Mouse (Mus musculus) embryonic facial prominence, embryonic 14.5 days (tissue): ENCODE results near the gene H2al2a. TPM values are rescaled to one million over a fixed set of nuclear protein-coding genes. Genes with fewer than 3 reads are reported as not detected.
"Not testable (repeated sequence)": the region's sequence is repeated elsewhere in the genome, so short reads cannot be mapped to it uniquely, and the experiment has no call there.

Source experiments
- ATAC-seq: fragments of 200-750 bp; cut with Nextera tagmentation; 2 replicates; pipeline ENCODE4 v1.8.0; 2017; ENCODE audit warnings: low read depth, moderate number of reproducible peaks, moderate TSS enrichment
- DNase-seq: peaks from one replicate; pipeline ENCODE4 v3.0.0-alpha.2; 2015; ENCODE audit warnings: low spot score
- H3K27ac ChIP-seq: fragments of 300-500 bp; sonication (generic); replicated peaks from 2 replicates; pipeline ENCODE4 v1.5.1; 2014; ENCODE audit warnings: low read depth, mild to moderate bottlenecking, low read length, moderate library complexity
- H3K27me3 ChIP-seq: fragments of 300-500 bp; sonication (generic); replicated peaks from 2 replicates; pipeline ENCODE4 v1.6.1; 2014; ENCODE audit warnings: low read length; ENCODE audit not compliant: control insufficient read depth, insufficient read depth
- H3K36me3 ChIP-seq: fragments of 300-500 bp; sonication (generic); 2 replicates; pipeline ENCODE4 v1.6.1; 2014; ENCODE audit warnings: low read length, mixed read lengths; ENCODE audit not compliant: control insufficient read depth, insufficient read depth
- H3K4me1 ChIP-seq: fragments of 300-500 bp; sonication (generic); 2 replicates; pipeline ENCODE4 v1.6.1; 2014; ENCODE audit warnings: antibody characterized with exemption, low read length; ENCODE audit not compliant: control insufficient read depth, insufficient read depth
- H3K4me2 ChIP-seq: fragments of 300-500 bp; sonication (generic); 2 replicates; pipeline ENCODE4 v1.6.1; 2014; ENCODE audit warnings: low read depth, mild to moderate bottlenecking, low read length, moderate library complexity, mixed read lengths
- H3K4me3 ChIP-seq: fragments of 300-500 bp; sonication (generic); 2 replicates; pipeline ENCODE4 v1.5.1; 2014; ENCODE audit warnings: low read depth, mild to moderate bottlenecking, low read length
- H3K9ac ChIP-seq: fragments of 300-500 bp; sonication (generic); 2 replicates; pipeline ENCODE4 v1.6.1; 2014; ENCODE audit warnings: low read depth, mild to moderate bottlenecking, low read length, moderate library complexity, mixed read lengths
- H3K9me3 ChIP-seq: fragments of 300-500 bp; sonication (generic); 2 replicates; pipeline ENCODE4 v1.6.1; 2016; ENCODE audit warnings: low read length; ENCODE audit not compliant: control insufficient read depth
- WGBS: fragments of 180-500 bp; shearing (Covaris S2); extraction: QIAGEN DNeasy Blood & Tissue Kit; methylation state at CpG from one replicate; pipeline ENCODE4 v1.1.7; 2014; 5-methylcytosine and 5-hydroxymethylcytosine counted together
- polyA plus RNA-seq: library from polyadenylated mRNA; unstranded; fragments of >200 nt; fragmentation: Nextera tagmentation; extraction: Ambion mirVana; gene quantifications from 2 replicates; pipeline ENCODE4 v1.2.1, GENCODE M21; 2014

The H2al2a gene
- polyA plus RNA-seq, 1 experiment from 2014 or later = not detected

- no peak overlapping the region for H3K4me2 ChIP-seq
- peaks cover 6% of the 10 kb centered on the region; the same call in 1 of the 2 replicates for H3K9me3 ChIP-seq
- no peaks in the 10 kb centered on the region for H3K36me3 ChIP-seq
- H3K4me3 ChIP-seq = no peak overlapping the region
- no peak overlapping the region for H3K27ac ChIP-seq
- no peaks in the 10 kb centered on the region for H3K4me1 ChIP-seq
- H3K27me3 ChIP-seq = no peaks in the 10 kb centered on the region
- ATAC-seq = no peak
- no peak for DNase-seq
- H3K9ac ChIP-seq = no peak overlapping the region
Observed at GRCm38 (mm10) chr2:17989562-17989961, 7.2 kb downstream of the H2al2a start.

DNA sequence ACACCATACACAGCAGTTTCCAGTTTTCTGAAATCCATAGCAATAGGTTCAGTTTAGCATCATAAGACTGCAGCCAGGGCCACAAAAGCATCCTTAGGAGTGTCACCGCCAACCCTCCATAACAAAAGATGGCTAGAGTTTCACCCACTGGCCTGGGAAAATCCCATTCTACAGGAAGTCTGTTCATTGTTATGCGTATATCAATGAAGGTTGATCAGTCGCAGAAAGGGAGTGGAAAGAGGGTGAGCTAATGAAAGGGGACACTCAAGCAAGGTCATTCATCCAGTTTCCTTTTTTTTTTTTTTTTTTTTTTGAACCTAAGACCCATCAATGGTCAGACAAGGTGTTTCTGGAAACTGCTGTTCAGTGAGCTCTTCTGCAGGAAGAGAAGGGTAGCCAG lies 7.6 kb downstream of the H2al2a start:
- Histone ChIP-seq H3K9me3 (peaks cover 6% of the 10 kb centered on the region; the same call in 1 of the 2 replicates), H3K27me3 (no peaks in the 10 kb centered on the region), H3K4me3 (no peak overlapping the region), H3K4me1 (no peaks in the 10 kb centered on the region), H3K4me2 (no peak overlapping the region), H3K9ac (no peak overlapping the region), H3K36me3 (no peaks in the 10 kb centered on the region), H3K27ac (no peak overlapping the region)
- no peak for DNase-seq
- no peak for ATAC-seq
- WGBS = 62% methylated on average over 3 of the region's 3 CpGs

DNA sequence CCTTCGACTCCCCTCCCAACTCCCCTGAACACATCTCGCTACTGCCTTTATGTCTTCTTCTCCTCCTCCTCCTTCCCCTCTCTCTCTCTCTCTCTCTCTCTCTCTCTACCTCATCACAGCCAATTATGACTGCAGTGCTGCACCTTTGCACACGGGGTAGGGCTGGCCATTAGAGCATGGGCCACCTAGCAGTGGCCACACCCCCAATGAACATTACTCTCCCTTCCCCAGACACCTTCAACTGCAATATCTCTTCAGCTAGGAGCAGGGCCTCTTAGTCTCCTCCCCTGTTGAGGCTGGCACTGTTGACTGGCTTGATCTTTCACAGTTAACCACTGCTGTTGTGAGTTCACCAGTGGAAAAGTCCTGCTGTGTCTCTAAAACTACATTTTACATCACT lies 10.1 kb downstream of the H2al2a start:
- no peak overlapping the region for H3K27ac ChIP-seq
- H3K9me3 ChIP-seq = peaks cover 6% of the 10 kb centered on the region; the same call in 1 of the 2 replicates
- DNase-seq (no peak), ATAC-seq (no peak)
- H3K4me1 ChIP-seq = no peaks in the 10 kb centered on the region
- no peak overlapping the region for H3K4me3 ChIP-seq
- 84% methylated on average over 3 of the region's 3 CpGs for WGBS
- H3K9ac ChIP-seq = no peak overlapping the region
- no peaks in the 10 kb centered on the region for H3K36me3 ChIP-seq
- no peaks in the 10 kb centered on the region for H3K27me3 ChIP-seq
- H3K4me2 ChIP-seq = no peak overlapping the region

DNA sequence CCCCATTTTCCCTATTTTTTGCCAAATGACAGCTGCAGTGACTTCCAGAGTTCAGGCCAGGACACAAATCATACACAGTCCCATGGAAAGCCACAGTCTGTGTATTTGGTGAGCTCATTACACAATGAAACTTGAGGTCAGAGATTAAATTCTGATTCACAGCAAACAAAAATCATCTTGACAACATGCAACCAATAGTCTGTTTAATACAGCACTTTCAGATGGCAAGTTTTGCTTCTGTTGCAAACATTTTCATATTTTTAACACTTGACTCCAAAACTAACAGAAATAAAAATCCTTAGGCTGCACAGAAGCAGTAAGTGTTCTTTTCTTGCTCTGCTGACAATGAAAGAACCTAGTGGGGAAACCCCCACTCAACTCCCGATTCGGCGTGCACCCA lies 12.0 kb downstream of the H2al2a start:
- Histone ChIP-seq H3K27me3 (no peaks in the 10 kb centered on the region), H3K4me1 (no peaks in the 10 kb centered on the region), H3K9me3 (peaks cover 6% of the 10 kb centered on the region; the same call in 1 of the 2 replicates), H3K27ac (no peak overlapping the region), H3K9ac (no peak overlapping the region), H3K36me3 (no peaks in the 10 kb centered on the region), H3K4me3 (no peak overlapping the region), H3K4me2 (no peak overlapping the region)
- ATAC-seq = no peak
- no peak for DNase-seq
- 94% methylated on average over 3 of the region's 3 CpGs for WGBS

DNA sequence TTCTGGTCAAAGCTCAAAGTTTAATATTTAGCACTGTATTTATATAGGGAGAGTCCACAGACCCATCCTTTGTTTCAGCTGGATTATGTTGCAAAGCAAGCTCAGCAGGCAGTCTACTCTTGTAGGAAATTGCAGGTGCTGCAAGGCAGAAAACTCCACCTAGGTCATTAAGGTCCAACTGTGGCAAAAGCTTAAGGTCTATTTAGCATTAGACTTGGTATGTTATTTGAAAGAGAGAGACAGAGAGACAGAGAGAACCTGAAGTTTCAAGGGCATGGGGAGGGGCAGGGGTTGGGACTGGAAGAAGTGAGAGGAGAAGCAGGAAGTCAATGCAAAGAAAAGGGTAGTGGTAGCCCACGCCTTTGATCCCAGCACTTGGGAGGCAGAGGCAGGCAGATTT lies 14.0 kb downstream of the H2al2a start:
- H3K36me3 ChIP-seq = no peaks in the 10 kb centered on the region
- no peak overlapping the region for H3K4me2 ChIP-seq
- DNase-seq (no peak), ATAC-seq (no peak)
- H3K4me1 ChIP-seq = no peaks in the 10 kb centered on the region
- H3K27me3 ChIP-seq = no peaks in the 10 kb centered on the region
- WGBS = 100% methylated on average over 1 of the region's 1 CpGs
- no peak overlapping the region for H3K9ac ChIP-seq
- H3K27ac ChIP-seq = no peak overlapping the region
- H3K9me3 ChIP-seq = peaks cover 6% of the 10 kb centered on the region; the same call in 1 of the 2 replicates
- H3K4me3 ChIP-seq = no peak overlapping the region

- Histone ChIP-seq H3K4me2 (no peak overlapping the region), H3K36me3 (no peaks in the 10 kb centered on the region), H3K4me3 (no peak overlapping the region), H3K27ac (no peak overlapping the region), H3K27me3 (no peaks in the 10 kb centered on the region), H3K9me3 (no peaks in the 10 kb centered on the region), H3K4me1 (no peaks in the 10 kb centered on the region), H3K9ac (no peak overlapping the region)
- ATAC-seq (no peak), DNase-seq (no peak)
- 94% methylated on average over 6 of the region's 6 CpGs for WGBS
Observed at GRCm38 (mm10) chr2:17978706-17979105, 18.1 kb downstream of the H2al2a start.

- not testable (repeated sequence) for H3K4me3 ChIP-seq, H3K27me3 ChIP-seq, H3K9ac ChIP-seq, H3K4me1 ChIP-seq, H3K4me2 ChIP-seq, ATAC-seq, H3K27ac ChIP-seq, DNase-seq, H3K9me3 ChIP-seq, H3K36me3 ChIP-seq
- WGBS = 89% methylated on average over 7 of the region's 7 CpGs
Observed at GRCm38 (mm10) chr2:17978251-17978650, 18.5 kb downstream of the H2al2a start.

- DNase-seq, H3K9ac ChIP-seq, H3K27ac ChIP-seq, H3K4me3 ChIP-seq, H3K9me3 ChIP-seq, H3K27me3 ChIP-seq, ATAC-seq, H3K4me1 ChIP-seq, H3K36me3 ChIP-seq, H3K4me2 ChIP-seq: not testable (repeated sequence)
Observed at GRCm38 (mm10) chr2:17977645-17978044, 19.1 kb downstream of the H2al2a start.

GRCm38 (mm10) chr2:17975601-17976327 lies 21.0 kb downstream of the H2al2a start:
- Histone ChIP-seq H3K4me1 (no peaks in the 10 kb centered on the region), H3K27ac (no peak overlapping the region), H3K36me3 (no peaks in the 10 kb centered on the region), H3K27me3 (no peaks in the 10 kb centered on the region), H3K9me3 (no peaks in the 10 kb centered on the region), H3K4me3 (no peak overlapping the region), H3K9ac (no peak overlapping the region), H3K4me2 (no peak overlapping the region)
- peak; percentile 26 for DNase-seq
- WGBS = 39% methylated on average over 4 of the region's 4 CpGs
- ATAC-seq = no peak
